Mouse (Mus musculus) liver, embryonic 16.5 days (tissue): ENCODE results near the gene Hsdl2. TPM values are rescaled to one million over a fixed set of nuclear protein-coding genes. Genes with fewer than 3 reads are reported as not detected.

ENCODE experiments used
- ATAC-seq: fragments of 200-750 bp; cut with Nextera tagmentation; 2 replicates; pipeline ENCODE4 v1.8.0; 2017; ENCODE audit warnings: low read depth, mild to moderate bottlenecking, moderate number of reproducible peaks, moderate library complexity
- H3K27ac ChIP-seq: fragments of 300-500 bp; sonication (generic); 2 replicates; pipeline ENCODE4 v1.5.1; 2014; ENCODE audit warnings: mild to moderate bottlenecking, low read length
- H3K27me3 ChIP-seq: fragments of 300-500 bp; sonication (generic); 2 replicates; pipeline ENCODE4 v1.6.1; 2014; ENCODE audit warnings: low read depth, low read length, mixed read lengths; ENCODE audit not compliant: control insufficient read depth, insufficient read depth
- H3K36me3 ChIP-seq: fragments of 300-500 bp; sonication (generic); 2 replicates; pipeline ENCODE4 v1.6.1; 2014; ENCODE audit warnings: mild to moderate bottlenecking; ENCODE audit not compliant: control insufficient read depth, insufficient read depth
- H3K4me1 ChIP-seq: fragments of 300-500 bp; sonication (generic); 2 replicates; pipeline ENCODE4 v1.6.1; 2014; ENCODE audit warnings: low read depth, low read length, mixed read lengths; ENCODE audit not compliant: control insufficient read depth
- H3K4me2 ChIP-seq: fragments of 300-500 bp; sonication (generic); 2 replicates; pipeline ENCODE4 v1.6.1; 2014; ENCODE audit warnings: low read depth, low read length, mixed read lengths
- H3K4me3 ChIP-seq: fragments of 300-500 bp; sonication (generic); 2 replicates; pipeline ENCODE4 v1.5.1; 2014; ENCODE audit warnings: low read depth, mild to moderate bottlenecking, low read length
- H3K9ac ChIP-seq: fragments of 300-500 bp; sonication (generic); 2 replicates; pipeline ENCODE4 v1.6.1; 2014; ENCODE audit warnings: low read depth, low read length
- H3K9me3 ChIP-seq: fragments of 300-500 bp; sonication (generic); replicated peaks from 2 replicates; pipeline ENCODE4 v1.6.1; 2016; ENCODE audit warnings: low read length; ENCODE audit not compliant: control insufficient read depth
- WGBS: fragments of 180-500 bp; shearing (Covaris S2); extraction: QIAGEN DNeasy Blood & Tissue Kit; methylation state at CpG from one replicate; pipeline ENCODE4 v1.1.7; 2014; ENCODE audit not compliant: insufficient replicate concordance; 5-methylcytosine and 5-hydroxymethylcytosine counted together
- polyA plus RNA-seq: library from polyadenylated mRNA; unstranded; fragments of >200 nt; fragmentation: Nextera tagmentation; extraction: Ambion mirVana; gene quantifications from 2 replicates; pipeline ENCODE4 v1.2.1, GENCODE M21; 2015

The Hsdl2 gene
- polyA plus RNA-seq, 1 experiment from 2014 or later, result 20.9 TPM

- H3K27ac ChIP-seq, result no peak overlapping the region
- ATAC-seq, result no peak
- H3K27me3 ChIP-seq, result no peaks in the 10 kb centered on the region
- H3K9ac ChIP-seq, result no peak overlapping the region
- no peaks in the 10 kb centered on the region for H3K9me3 ChIP-seq
- no peak overlapping the region for H3K4me3 ChIP-seq
- peaks cover 52% of the 10 kb centered on the region for H3K4me1 ChIP-seq
- no peaks in the 10 kb centered on the region for H3K36me3 ChIP-seq
- H3K4me2 ChIP-seq, result no peak overlapping the region
- 87% methylated on average over 4 of the region's 4 CpGs for WGBS
Measured at GRCm38 (mm10) chr4:59644992-59645391, 63.6 kb downstream of the Hsdl2 start.

GRCm38 (mm10) chr4:59645610-59646009 lies 64.2 kb downstream of the Hsdl2 start:
- no peaks in the 10 kb centered on the region for H3K27me3 ChIP-seq
- peak overlapping the region; percentile 56 for H3K4me2 ChIP-seq
- H3K4me3 ChIP-seq, result peak overlapping the region; percentile 23
- no peak overlapping the region; the same call in 1 of the 2 replicates for H3K9ac ChIP-seq
- H3K9me3 ChIP-seq, result no peaks in the 10 kb centered on the region
- WGBS, result 25% methylated on average over 2 of the region's 2 CpGs
- no peaks in the 10 kb centered on the region for H3K36me3 ChIP-seq
- peak overlapping the region; percentile 88 for H3K27ac ChIP-seq
- peaks cover 50% of the 10 kb centered on the region for H3K4me1 ChIP-seq
- ATAC-seq, result peak; percentile 42; the same call in 1 of the 2 replicates

GRCm38 (mm10) chr4:59646020-59646696 lies 64.8 kb downstream of the Hsdl2 start:
- H3K27me3 ChIP-seq, result no peaks in the 10 kb centered on the region
- H3K4me1 ChIP-seq, result peaks cover 47% of the 10 kb centered on the region
- ATAC-seq, result peak; percentile 91
- H3K4me2 ChIP-seq, result peak overlapping the region; percentile 56
- peak overlapping the region; percentile 88 for H3K27ac ChIP-seq
- WGBS, result 18% methylated on average over 10 of the region's 10 CpGs
- no peaks in the 10 kb centered on the region for H3K36me3 ChIP-seq
- peak overlapping the region; percentile 7; the same call in 1 of the 2 replicates for H3K9ac ChIP-seq
- H3K4me3 ChIP-seq, result peak overlapping the region; percentile 23
- no peaks in the 10 kb centered on the region for H3K9me3 ChIP-seq

GRCm38 (mm10) chr4:59649119-59649518 lies 67.8 kb downstream of the Hsdl2 start:
- Histone ChIP-seq H3K9me3 (no peaks in the 10 kb centered on the region), H3K4me1 (peaks cover 32% of the 10 kb centered on the region), H3K36me3 (no peaks in the 10 kb centered on the region), H3K4me3 (no peak overlapping the region), H3K27me3 (no peaks in the 10 kb centered on the region), H3K9ac (no peak overlapping the region), H3K4me2 (no peak overlapping the region), H3K27ac (no peak overlapping the region)
- 33% methylated on average over 5 of the region's 5 CpGs for WGBS
- no peak for ATAC-seq

GRCm38 (mm10) chr4:59652166-59652681 lies 70.9 kb downstream of the Hsdl2 start:
- H3K4me1 ChIP-seq, result peaks cover 15% of the 10 kb centered on the region
- no peaks in the 10 kb centered on the region for H3K36me3 ChIP-seq
- H3K27me3 ChIP-seq, result no peaks in the 10 kb centered on the region
- no peaks in the 10 kb centered on the region for H3K9me3 ChIP-seq
- H3K4me3 ChIP-seq, result no peak overlapping the region
- 0 out of 2 replicates have a peak overlapping the region, but pooled peaks have one; percentile 25 for H3K27ac ChIP-seq
- 0 out of 2 replicates have a peak, but pooled peaks have one; percentile 27 for ATAC-seq
- no peak overlapping the region for H3K9ac ChIP-seq
- no peak overlapping the region for H3K4me2 ChIP-seq
- WGBS, result 47% methylated on average over 1 of the region's 1 CpGs

GRCm38 (mm10) chr4:59656061-59656642 lies 74.8 kb downstream of the Hsdl2 start:
- no peak for ATAC-seq

GRCm38 (mm10) chr4:59662163-59662562 lies 80.8 kb downstream of the Hsdl2 start:
- Histone ChIP-seq H3K4me1 (peaks cover 12% of the 10 kb centered on the region), H3K9me3 (no peaks in the 10 kb centered on the region), H3K4me2 (no peak overlapping the region), H3K27ac (no peak overlapping the region), H3K27me3 (no peaks in the 10 kb centered on the region), H3K36me3 (no peaks in the 10 kb centered on the region), H3K9ac (no peak overlapping the region), H3K4me3 (no peak overlapping the region)
- no peak for ATAC-seq
- 78% methylated on average over 1 of the region's 1 CpGs for WGBS

More at GRCm38 (mm10) chr4:59656061-59656642, 74.8 kb downstream of the Hsdl2 start:
- no peak overlapping the region for H3K9ac ChIP-seq
- no peaks in the 10 kb centered on the region for H3K9me3 ChIP-seq
- WGBS, result 73% methylated on average over 5 of the region's 5 CpGs
- H3K27me3 ChIP-seq, result no peaks in the 10 kb centered on the region
- H3K36me3 ChIP-seq, result no peaks in the 10 kb centered on the region
- H3K4me1 ChIP-seq, result peaks cover 3% of the 10 kb centered on the region
- no peak overlapping the region for H3K4me3 ChIP-seq
- H3K4me2 ChIP-seq, result no peak overlapping the region
- no peak overlapping the region for H3K27ac ChIP-seq

- no peak overlapping the region for H3K4me2 ChIP-seq
- no peak overlapping the region for H3K9ac ChIP-seq
- ATAC-seq, result peak; percentile 65
- H3K4me3 ChIP-seq, result no peak overlapping the region
- peak overlapping the region; percentile 17; the same call in 1 of the 2 replicates for H3K27ac ChIP-seq
- no peaks in the 10 kb centered on the region for H3K36me3 ChIP-seq
- H3K4me1 ChIP-seq, result peaks cover 19% of the 10 kb centered on the region
- H3K9me3 ChIP-seq, result no peaks in the 10 kb centered on the region
- WGBS, result 64% methylated on average over 6 of the region's 6 CpGs
- no peaks in the 10 kb centered on the region for H3K27me3 ChIP-seq
Measured at GRCm38 (mm10) chr4:59663451-59663850, 82.1 kb downstream of the Hsdl2 start.
